Mouse (Mus musculus) heart, embryonic 13.5 days (tissue): Measurements from ENCODE around the gene Fam107a. TPM values are rescaled to one million over a fixed set of nuclear protein-coding genes. Genes with fewer than 3 reads are reported as not detected.
"Not testable (repeated sequence)": the region's sequence is repeated elsewhere in the genome, so short reads cannot be mapped to it uniquely, and the experiment has no call there.

Experiments
- ATAC-seq: fragments of 200-750 bp; cut with Nextera tagmentation; 2 replicates; pipeline ENCODE4 v1.8.0; 2017; ENCODE audit warnings: moderate TSS enrichment; ENCODE audit not compliant: insufficient number of reproducible peaks, low FRiP score, low TSS enrichment; ENCODE audit errors: extremely low read depth
- H3K27ac ChIP-seq: fragments of 300-500 bp; sonication (generic); replicated peaks from 2 replicates; pipeline ENCODE4 v1.5.1; 2015; ENCODE audit warnings: moderate library complexity, mild to moderate bottlenecking, inconsistent platforms
- H3K27me3 ChIP-seq: fragments of 300-500 bp; sonication (generic); replicated peaks from 2 replicates; pipeline ENCODE4 v1.6.1; 2015; ENCODE audit warnings: mild to moderate bottlenecking, inconsistent platforms
- H3K36me3 ChIP-seq: fragments of 300-500 bp; sonication (generic); 2 replicates; pipeline ENCODE4 v1.6.1; 2015; ENCODE audit warnings: mild to moderate bottlenecking, inconsistent platforms
- H3K4me1 ChIP-seq: fragments of 300-500 bp; sonication (generic); 2 replicates; pipeline ENCODE4 v1.6.1; 2015; ENCODE audit warnings: inconsistent platforms
- H3K4me2 ChIP-seq: fragments of 300-500 bp; sonication (generic); 2 replicates; pipeline ENCODE4 v1.6.1; 2015; ENCODE audit warnings: inconsistent platforms, mild to moderate bottlenecking, moderate library complexity
- H3K4me3 ChIP-seq: fragments of 300-500 bp; sonication (generic); 2 replicates; pipeline ENCODE4 v1.5.1; 2015; ENCODE audit warnings: moderate library complexity, mild to moderate bottlenecking, inconsistent platforms
- H3K9ac ChIP-seq: fragments of 300-500 bp; sonication (generic); 2 replicates; pipeline ENCODE4 v1.6.1; 2015; ENCODE audit warnings: inconsistent platforms, mild to moderate bottlenecking, moderate library complexity
- H3K9me3 ChIP-seq: fragments of 300-500 bp; sonication (generic); 2 replicates; pipeline ENCODE4 v1.6.1; 2016; ENCODE audit warnings: inconsistent platforms
- WGBS: fragments of 180-500 bp; shearing (Covaris S2); methylation state at CpG from one replicate; pipeline ENCODE4 v1.1.7; 2015; ENCODE audit warnings: mixed read lengths; 5-methylcytosine and 5-hydroxymethylcytosine counted together
- polyA plus RNA-seq: library from polyadenylated mRNA; unstranded; fragments of >200 nt; fragmentation: Nextera tagmentation; extraction: Ambion mirVana; gene quantifications from 2 replicates; pipeline ENCODE4 v1.2.1, GENCODE M21; 2015

Fam107a gene
- polyA plus RNA-seq, 1 experiment from 2014 or later, result 0.23 TPM

DNA sequence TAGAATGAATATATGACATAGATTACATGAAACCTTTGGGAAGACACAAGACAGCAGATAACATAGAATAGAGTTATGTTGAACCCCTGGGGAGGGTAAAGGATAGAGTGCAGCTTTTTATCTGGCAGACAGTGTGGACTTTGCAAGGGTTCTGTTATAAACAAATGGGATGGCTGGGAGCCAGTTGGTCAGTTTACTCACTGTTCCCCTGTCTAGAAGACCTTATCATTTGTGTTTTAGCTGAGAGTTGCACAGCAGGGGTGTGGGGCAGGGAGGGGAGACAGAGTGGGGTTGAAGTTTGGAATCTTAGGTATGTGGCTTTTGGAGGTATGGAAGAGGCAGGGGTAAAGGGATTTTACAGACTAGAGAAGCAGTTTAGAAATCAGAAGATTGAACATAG, 34.0 kb downstream of the Fam107a start:
- Histone ChIP-seq H3K4me3 (no peak overlapping the region), H3K9me3 (no peaks in the 10 kb centered on the region), H3K27me3 (no peaks in the 10 kb centered on the region), H3K4me1 (peaks cover 10% of the 10 kb centered on the region), H3K27ac (no peak overlapping the region), H3K4me2 (no peak overlapping the region), H3K9ac (no peak overlapping the region), H3K36me3 (no peaks in the 10 kb centered on the region)
- ATAC-seq, result no peak

DNA sequence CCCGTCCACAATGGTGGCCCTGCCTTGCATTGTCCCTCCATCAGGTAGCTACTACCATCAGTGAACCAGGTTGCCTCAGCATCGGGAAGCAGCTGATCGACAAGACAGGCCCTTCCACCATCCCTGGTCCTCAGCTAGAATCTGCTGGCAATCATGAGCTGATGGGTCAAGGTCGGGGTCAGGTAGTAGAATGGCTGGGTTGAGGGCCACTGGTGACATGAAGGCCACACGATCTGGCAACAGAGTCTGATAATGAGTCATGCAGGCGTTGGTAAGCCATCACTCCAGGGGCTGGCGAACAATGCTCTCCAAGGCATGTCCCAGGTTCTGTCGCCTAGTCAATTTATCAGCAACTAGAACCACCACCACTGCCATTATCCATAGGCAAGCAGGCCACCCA, 46.5 kb downstream of the Fam107a start:
- ATAC-seq, H3K4me2 ChIP-seq, H3K27me3 ChIP-seq, H3K9me3 ChIP-seq, H3K4me3 ChIP-seq, H3K4me1 ChIP-seq, H3K36me3 ChIP-seq, H3K27ac ChIP-seq, H3K9ac ChIP-seq: not testable (repeated sequence)
- 72% methylated on average over 8 of the region's 8 CpGs for WGBS

DNA sequence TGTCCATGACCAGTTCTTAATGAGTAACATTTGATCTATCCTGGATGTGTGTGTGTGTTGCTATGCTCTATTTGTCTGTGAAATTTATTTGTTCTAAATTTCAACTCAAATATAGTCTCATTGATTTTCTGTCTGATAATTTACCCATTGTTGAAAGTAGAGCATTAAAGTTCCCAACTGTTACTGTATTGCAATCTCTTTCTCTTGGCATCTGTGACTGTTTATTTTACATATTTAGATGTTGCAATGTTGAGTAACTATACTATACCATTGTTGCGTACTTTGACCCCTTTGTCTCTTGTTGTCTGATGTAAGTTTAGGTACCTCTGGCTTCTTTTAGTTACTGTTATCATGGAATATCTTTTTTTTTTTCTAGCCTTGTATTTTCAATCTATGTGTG, 53.4 kb downstream of the Fam107a start:
- ATAC-seq, result no peak
- Histone ChIP-seq H3K36me3 (no peaks in the 10 kb centered on the region), H3K4me3 (no peak overlapping the region), H3K9ac (no peak overlapping the region), H3K27ac (no peak overlapping the region), H3K27me3 (no peaks in the 10 kb centered on the region), H3K4me2 (no peak overlapping the region), H3K4me1 (no peaks in the 10 kb centered on the region), H3K9me3 (no peaks in the 10 kb centered on the region)
- WGBS, result 88% methylated on average over 1 of the region's 1 CpGs

DNA sequence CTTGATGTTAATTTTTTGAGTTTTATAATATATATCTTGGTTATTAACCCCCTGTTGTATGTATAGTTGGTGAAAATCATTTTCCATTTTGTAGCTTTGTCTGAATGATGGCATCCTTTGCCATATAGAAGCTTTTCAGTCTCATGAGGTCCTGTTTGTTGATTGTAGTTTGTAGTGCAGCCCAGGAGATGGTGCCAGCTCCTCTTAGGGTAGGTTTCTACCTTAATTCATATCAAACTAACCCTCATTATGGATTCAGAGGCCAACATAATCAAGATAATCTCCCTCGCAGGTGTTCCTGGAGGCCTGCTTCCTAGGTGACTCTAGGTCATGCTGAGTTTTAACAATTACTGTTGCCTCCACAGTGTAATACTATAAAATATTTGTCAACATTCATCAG, 55.6 kb downstream of the Fam107a start:
- ATAC-seq, result no peak
- 41% methylated on average over 1 of the region's 1 CpGs for WGBS
- Histone ChIP-seq H3K9me3 (no peaks in the 10 kb centered on the region), H3K36me3 (no peaks in the 10 kb centered on the region), H3K4me1 (no peaks in the 10 kb centered on the region), H3K4me3 (no peak overlapping the region), H3K27ac (no peak overlapping the region), H3K4me2 (no peak overlapping the region), H3K9ac (no peak overlapping the region), H3K27me3 (no peaks in the 10 kb centered on the region)

DNA sequence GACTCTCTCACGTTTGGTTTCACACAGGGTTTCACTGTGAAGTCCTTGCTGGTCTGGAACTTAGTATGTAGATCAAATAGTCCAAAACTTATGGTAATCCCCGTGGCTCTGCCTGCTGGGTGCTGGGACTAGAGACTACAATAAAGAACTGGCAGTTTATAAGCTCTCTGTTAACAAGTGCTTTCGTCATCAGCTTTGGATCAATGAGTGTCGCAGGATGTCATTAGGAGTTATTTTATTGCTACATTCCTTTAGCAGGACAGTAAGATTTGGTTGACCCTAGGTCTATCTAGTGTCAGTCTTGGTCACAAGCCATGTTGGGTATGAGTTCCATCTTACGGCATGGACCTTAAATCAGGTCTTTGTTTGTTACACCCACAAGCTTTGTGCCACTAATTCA, 57.6 kb downstream of the Fam107a start:
- no peaks in the 10 kb centered on the region for H3K4me1 ChIP-seq
- H3K9ac ChIP-seq, result no peak overlapping the region
- H3K9me3 ChIP-seq, result no peaks in the 10 kb centered on the region
- no peak overlapping the region for H3K4me2 ChIP-seq
- ATAC-seq, result no peak
- no peak overlapping the region for H3K4me3 ChIP-seq
- 0 out of 2 replicates have a peak, but pooled peaks cover 3% of the 10 kb centered on the region for H3K27me3 ChIP-seq
- H3K36me3 ChIP-seq, result no peaks in the 10 kb centered on the region
- WGBS, result 73% methylated on average over 5 of the region's 5 CpGs
- H3K27ac ChIP-seq, result no peak overlapping the region

DNA sequence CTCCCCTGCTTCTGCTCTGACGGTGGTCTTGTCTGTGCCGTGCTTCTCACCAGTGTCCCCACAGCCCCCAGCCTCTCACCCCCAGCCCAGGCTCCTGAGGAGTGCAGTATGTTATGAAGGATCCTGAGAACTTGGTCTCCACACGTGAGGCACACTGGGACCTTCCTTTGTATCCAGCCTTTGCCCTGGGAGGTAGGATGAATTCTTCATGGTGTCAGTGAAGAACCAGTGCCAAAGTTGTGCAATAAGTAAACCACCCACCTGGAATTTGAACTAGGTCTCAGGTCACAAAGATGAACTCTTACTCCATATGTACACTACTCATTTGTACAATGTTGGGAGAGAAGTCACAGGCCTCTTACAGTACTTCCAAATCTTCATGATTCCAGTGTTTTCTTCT, 58.7 kb downstream of the Fam107a start, which contains the start of gene Acox2:
Gene Acox2, minus strand, starts transcription at position 188 of the 400 bp plus-strand sequence.
- 67% methylated on average over 3 of the region's 3 CpGs for WGBS
- Histone ChIP-seq H3K4me3 (no peak within 1 kb of the TSS), H3K27me3 (0 out of 2 replicates have a peak, but pooled peaks cover 3% of the 10 kb centered on the region), H3K9ac (no peak within 1 kb of the TSS), H3K4me1 (no peaks in the 10 kb centered on the region), H3K9me3 (no peaks in the 10 kb centered on the region), H3K27ac (no peak within 1 kb of the TSS), H3K36me3 (no peaks in the 10 kb centered on the region), H3K4me2 (no peak within 1 kb of the TSS)
- no peak for ATAC-seq

DNA sequence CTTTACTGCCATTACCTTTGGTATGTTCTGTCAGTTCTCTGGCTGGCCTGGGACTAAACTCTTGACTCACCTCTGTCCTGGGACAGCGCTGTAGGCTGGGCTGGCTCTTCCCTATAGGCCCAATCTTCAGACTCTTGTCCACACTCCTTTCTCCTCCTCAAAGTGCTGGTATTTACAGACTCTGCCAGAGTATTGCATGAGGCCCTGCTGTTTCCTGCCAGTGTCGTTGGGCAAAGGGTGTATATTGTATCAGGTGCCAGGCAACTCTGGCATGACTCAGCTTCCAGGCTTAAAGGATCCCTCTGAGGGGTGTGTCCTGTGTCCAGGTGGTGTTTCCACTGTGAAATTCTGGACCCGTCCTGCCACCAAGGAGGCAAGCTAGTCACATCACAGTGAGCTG, 59.1 kb downstream of the Fam107a start:
- H3K9me3 ChIP-seq, result no peaks in the 10 kb centered on the region
- H3K9ac ChIP-seq, result no peak overlapping the region
- no peak overlapping the region for H3K4me3 ChIP-seq
- H3K27ac ChIP-seq, result no peak overlapping the region
- no peak for ATAC-seq
- H3K4me1 ChIP-seq, result no peaks in the 10 kb centered on the region
- H3K36me3 ChIP-seq, result no peaks in the 10 kb centered on the region
- no peak overlapping the region for H3K4me2 ChIP-seq
- 63% methylated on average over 3 of the region's 3 CpGs for WGBS
- 0 out of 2 replicates have a peak, but pooled peaks cover 3% of the 10 kb centered on the region for H3K27me3 ChIP-seq

DNA sequence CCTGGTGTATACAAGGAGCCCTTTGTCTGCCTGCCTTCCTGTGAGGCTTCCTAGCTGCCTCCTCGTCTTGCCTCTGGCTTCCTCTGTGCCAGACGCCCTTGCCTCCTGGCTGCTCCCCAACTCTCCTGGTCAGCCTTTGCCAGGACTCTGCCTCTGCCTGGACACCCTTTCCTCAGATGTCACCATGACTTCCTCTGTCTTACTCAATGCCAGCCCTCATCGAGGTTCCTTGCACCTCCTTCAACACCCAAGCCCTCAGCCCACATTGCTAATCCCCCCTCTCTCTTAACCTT, 59.5 kb downstream of the Fam107a start:
- Histone ChIP-seq H3K9me3 (no peaks in the 10 kb centered on the region), H3K4me3 (no peak overlapping the region), H3K36me3 (no peaks in the 10 kb centered on the region), H3K9ac (no peak overlapping the region), H3K27me3 (0 out of 2 replicates have a peak, but pooled peaks cover 6% of the 10 kb centered on the region), H3K4me1 (no peaks in the 10 kb centered on the region), H3K27ac (no peak overlapping the region), H3K4me2 (no peak overlapping the region)
- WGBS, result 25% methylated on average over 3 of the region's 3 CpGs
- ATAC-seq, result no peak

DNA sequence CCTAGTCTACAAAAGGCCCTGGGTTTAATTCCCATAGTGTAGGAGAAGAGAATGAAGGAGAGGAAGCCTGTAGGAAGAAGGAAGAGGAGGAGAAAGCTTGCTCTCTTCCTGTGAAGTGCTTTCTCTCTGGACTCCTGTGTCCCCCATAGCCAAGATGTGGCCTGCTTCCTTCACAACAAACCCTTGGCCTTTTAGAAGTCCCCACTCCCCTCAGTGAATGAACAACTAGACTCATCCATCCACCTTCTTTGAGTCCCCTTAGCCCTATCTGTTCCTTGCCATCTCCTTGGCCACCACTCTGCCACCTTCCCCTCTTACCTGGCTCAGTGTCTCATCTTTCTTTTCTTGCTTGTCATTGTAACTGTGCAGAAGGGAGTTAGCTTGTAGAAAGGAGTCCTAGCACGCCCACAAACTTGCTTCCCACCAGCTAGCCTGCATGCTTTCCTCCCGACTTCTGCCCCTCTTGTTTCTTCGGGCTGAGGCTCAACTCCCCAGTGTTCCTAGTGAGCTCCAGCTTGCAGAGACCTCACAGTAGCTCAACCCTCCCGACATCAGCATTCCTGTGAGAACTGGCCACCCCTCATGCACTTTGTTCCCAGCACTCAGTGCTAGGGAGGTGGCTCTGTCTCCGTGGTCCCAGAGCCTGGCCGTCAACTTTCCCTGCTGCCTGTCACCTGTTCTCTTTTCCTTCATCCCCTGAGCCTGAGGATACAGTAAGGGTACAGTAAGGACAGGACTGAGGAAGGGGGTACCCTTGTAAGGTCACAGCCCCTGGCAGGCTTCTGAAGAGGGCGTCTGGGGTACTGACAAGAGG, 60.1 kb downstream of the Fam107a start:
- H3K9me3 ChIP-seq, result no peaks in the 10 kb centered on the region
- H3K9ac ChIP-seq, result no peak overlapping the region
- no peak overlapping the region for H3K4me2 ChIP-seq
- no peak overlapping the region for H3K4me3 ChIP-seq
- H3K27me3 ChIP-seq, result 0 out of 2 replicates have a peak, but pooled peaks cover 8% of the 10 kb centered on the region
- H3K36me3 ChIP-seq, result no peaks in the 10 kb centered on the region
- H3K27ac ChIP-seq, result no peak overlapping the region
- ATAC-seq, result no peak
- no peaks in the 10 kb centered on the region for H3K4me1 ChIP-seq
- 35% methylated on average over 7 of the region's 7 CpGs for WGBS

DNA sequence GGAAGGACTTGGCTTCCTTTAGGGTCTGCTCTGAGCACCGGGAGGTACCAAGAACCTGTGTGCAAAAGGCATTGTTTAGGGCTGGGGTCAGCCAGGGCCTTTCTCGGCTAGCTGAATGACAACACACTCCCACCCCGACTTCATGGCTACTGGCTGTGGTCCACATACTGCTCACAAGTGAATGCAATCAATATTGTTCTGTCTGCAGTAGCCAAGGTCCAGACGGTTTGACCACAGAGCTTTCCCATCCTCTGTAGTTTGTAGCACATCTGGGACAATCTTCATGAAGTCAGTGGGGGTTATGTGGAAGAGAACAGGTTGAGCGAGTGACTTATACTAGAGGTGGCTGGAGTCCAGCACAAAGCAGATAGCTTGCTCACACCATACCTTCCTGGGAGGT, 60.9 kb downstream of the Fam107a start:
- Histone ChIP-seq H3K27ac (no peak overlapping the region), H3K4me3 (no peak overlapping the region), H3K36me3 (no peaks in the 10 kb centered on the region), H3K4me1 (no peaks in the 10 kb centered on the region), H3K27me3 (0 out of 2 replicates have a peak, but pooled peaks cover 8% of the 10 kb centered on the region), H3K9me3 (no peaks in the 10 kb centered on the region), H3K4me2 (no peak overlapping the region), H3K9ac (no peak overlapping the region)
- 62% methylated on average over 5 of the region's 5 CpGs for WGBS
- no peak for ATAC-seq

DNA sequence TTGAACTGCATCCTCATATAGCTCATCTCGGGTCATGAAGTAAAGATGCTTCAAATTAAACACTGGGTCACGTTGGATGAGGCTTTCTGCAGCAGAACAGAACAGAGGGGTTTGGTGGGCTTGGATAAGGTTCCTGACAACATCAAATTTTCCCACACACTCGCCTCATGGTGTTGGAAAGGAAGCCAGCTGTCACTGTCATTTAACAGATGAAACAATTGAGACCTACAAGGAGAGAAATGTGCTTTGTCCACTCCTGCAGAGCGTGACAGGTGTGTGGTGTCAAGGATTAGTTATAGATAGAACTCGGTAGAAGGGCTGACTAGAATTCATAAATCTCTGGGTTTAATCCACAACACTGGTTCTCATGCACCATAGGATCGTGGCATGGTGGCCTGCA, 61.8 kb downstream of the Fam107a start:
- ATAC-seq, result no peak
- WGBS, result 58% methylated on average over 6 of the region's 6 CpGs

DNA sequence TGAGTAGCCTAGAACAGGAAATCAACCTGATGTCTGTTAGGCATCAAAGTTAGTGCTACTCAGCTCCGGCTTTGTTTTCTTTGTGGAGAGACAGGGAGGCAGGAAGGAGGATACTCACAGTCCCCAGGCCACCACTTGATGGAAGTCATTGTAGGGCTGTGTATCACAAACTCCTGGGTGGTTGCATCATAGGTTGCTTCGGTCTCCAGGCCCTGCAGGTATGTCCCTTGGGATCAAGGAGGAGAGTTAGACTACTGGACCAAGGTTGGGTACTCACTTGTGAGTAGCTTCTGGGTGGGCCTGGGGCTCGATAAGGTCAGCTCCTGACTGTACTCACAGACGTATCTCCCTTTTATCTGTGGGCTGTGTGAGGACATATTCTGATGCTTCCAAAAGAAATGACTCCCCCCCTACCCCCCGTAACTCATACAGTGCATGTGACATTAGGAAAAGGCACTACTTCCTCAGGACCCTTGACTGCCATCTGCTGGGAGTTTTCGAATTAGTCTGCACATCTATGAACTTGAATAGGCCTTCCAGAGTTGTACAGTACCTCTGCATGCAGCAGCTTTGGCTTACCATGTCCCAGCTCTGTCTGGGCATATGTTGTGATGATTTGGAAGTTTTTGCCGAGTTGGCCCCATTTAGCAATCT, 62.6 kb downstream of the Fam107a start:
- 0 out of 2 replicates have a peak, but pooled peaks cover 8% of the 10 kb centered on the region for H3K27me3 ChIP-seq
- no peak overlapping the region for H3K4me2 ChIP-seq
- H3K9me3 ChIP-seq, result no peaks in the 10 kb centered on the region
- no peak for ATAC-seq
- no peaks in the 10 kb centered on the region for H3K4me1 ChIP-seq
- H3K27ac ChIP-seq, result no peak overlapping the region
- H3K36me3 ChIP-seq, result no peaks in the 10 kb centered on the region
- H3K4me3 ChIP-seq, result no peak overlapping the region
- WGBS, result 53% methylated on average over 7 of the region's 7 CpGs
- no peak overlapping the region for H3K9ac ChIP-seq

More for the DNA sequence above, 61.8 kb downstream of the Fam107a start:
- no peak overlapping the region for H3K27ac ChIP-seq
- no peak overlapping the region for H3K4me2 ChIP-seq
- H3K4me1 ChIP-seq, result no peaks in the 10 kb centered on the region
- no peaks in the 10 kb centered on the region for H3K9me3 ChIP-seq
- 0 out of 2 replicates have a peak, but pooled peaks cover 8% of the 10 kb centered on the region for H3K27me3 ChIP-seq
- no peak overlapping the region for H3K4me3 ChIP-seq
- no peaks in the 10 kb centered on the region for H3K36me3 ChIP-seq
- no peak overlapping the region for H3K9ac ChIP-seq
